Mouse (Mus musculus) layer of hippocampus, adult 9-11 months (tissue): ENCODE results near the gene Olfr76.
"Not testable (repeated sequence)": the region's sequence is repeated elsewhere in the genome, so short reads cannot be mapped to it uniquely, and the experiment has no call there.

Source experiments
- DNase-seq: peaks from one replicate; pipeline ENCODE4 v3.0.0; 2022

Olfr76 gene

DNA sequence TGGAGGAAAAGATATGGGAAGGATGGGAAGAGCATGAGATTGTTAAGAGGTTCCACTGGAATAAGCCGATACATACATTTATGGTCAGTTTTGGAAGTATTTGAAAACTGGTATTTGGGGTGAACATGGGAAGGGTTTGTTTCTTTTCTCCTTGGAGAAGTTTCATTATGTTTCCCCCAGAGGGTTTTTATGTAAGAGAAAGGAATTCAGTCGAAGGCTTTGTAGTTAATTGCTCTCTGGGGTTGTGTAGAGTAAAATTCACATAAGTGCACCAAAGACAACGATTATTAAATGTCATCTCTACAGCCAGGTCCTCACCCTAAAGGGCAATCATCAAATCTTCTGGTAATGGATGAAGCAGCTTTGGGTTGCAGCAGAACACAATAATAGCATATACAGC is at the start of gene Olfr76:
Olfr76 (minus strand) TSS at position 101 of the 400 bp plus-strand sequence.
- DNase-seq = no peak

DNA sequence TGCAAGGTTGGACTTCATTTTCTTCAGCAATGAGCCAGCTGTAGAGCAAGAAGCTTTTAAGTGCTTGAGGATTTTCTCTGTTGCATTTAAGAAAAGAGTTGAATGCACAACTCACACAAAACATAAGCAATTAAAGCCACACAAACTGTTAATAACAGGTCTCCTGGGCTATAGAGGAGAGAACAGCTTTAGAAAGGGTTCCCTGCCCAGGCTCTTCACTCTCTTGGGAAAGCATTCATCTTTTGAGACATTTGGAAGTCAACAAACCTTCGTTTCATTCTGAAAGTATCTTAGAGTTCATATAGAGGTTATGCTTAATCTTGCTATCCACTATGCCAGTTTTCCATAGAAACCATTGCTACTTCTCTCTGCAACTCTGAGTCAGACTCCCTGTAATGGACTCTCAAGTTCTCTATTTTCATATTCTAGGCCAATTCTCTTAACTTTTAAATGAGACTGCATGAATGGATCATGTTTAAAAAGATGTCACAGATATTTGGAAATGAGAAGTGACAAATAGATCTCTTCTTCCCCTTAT is 47.1 kb upstream of the Olfr76 start, which contains the start of gene Olfr1555-ps1:
Olfr1555-ps1 (minus strand) TSS at position 51 of the 538 bp plus-strand sequence.
- DNase-seq = not testable (repeated sequence)

DNA sequence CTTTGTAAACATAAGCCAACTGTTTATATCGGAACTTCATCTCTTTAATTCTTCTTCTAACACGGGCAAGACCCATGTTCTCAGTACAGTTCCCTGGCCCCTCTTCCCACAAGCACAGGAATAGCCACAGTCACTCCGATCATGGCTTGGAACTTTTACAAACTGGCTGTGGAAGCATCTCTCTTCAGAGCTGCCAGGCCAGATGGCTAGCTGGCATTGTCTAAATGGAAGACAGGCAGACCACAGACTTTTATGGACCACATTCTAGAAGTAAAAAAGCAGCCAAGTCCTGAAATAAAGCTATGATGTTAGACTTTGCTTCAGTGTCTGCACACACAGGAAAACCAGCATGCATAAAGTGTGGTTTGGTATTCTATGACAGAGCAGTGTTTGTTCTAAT is 22.4 kb upstream of the Olfr76 start:
- peak; percentile 34 for DNase-seq

DNA sequence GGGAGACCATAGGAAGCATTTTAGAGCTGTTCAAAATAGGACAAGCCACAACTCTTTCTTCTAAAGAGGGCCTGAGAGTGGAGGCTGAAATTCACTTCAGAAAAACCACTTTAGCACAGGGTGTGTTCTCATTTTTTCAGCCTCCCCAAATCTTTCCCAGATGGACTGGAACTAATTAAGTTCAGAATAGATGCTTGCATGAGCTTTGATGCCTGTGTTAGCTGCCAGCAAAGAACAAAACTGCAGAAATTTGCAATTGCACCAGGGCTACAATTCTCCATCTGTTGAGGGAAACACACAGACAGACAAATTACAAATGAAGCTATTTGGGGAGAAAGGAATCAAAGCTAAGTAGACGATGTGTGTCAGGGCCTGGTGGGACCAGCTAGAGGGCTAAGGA is 20.4 kb upstream of the Olfr76 start:
- peak; percentile 85 for DNase-seq

DNA sequence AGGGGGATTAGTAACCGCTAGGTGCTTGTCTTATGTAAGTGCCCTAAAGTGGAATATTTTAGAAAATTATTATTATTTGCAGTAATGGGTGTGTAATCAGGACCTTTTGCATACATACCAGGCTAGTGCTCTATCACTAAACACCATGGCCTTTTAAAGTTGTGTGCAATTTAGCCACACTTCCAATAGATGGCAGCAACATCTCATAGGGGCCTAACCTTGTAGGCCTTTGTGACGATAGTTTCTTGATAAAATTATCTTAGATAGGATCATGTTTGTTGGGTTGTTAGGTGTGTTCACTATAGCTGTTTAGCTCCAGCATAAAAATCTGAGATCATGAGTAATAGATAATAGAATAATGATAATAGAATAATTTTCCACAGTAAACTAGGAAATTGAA is 11.3 kb upstream of the Olfr76 start:
- DNase-seq = peak; percentile 26

DNA sequence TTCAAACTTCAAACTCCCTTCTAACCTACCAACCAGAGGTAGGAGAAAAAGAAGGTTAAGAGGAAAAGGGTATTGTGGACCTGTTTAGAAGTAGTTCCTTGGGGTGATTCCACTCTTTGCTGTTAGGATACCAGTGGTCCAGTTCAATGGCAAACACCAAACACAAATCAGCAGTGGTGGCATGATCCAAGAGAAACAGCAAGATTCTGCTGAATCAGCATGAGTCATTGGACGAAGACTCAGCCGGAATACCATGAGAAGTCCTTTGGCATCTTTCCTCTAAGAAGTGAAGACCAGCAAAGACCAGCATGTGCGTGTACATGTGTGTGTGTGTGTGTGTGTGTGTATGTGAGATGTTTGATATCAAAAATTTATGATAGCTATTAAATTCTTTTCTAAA is 6.5 kb downstream of the Olfr76 start:
- no peak for DNase-seq

DNA sequence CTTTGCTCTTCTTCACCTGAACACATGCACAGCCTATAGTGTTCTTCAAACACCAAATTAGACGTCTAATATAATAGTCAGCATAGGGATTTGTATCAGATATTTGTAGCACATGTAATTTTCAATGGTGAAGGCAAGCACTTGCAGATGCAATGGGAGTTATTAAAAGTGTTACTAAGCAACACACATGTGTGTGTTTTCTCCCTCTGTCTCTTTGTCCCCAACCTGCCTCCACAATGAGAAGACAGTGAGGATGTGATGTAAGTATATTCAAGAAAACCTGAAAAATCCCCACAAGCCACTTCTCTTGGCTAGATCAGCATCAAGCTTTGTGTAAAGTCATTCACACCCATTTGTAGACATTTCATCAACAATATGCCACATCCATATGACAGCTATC is 7.2 kb downstream of the Olfr76 start, which contains the start of gene Olfr1428:
Olfr1428 (minus strand) TSS at position 101 of the 400 bp plus-strand sequence.
- DNase-seq = no peak

DNA sequence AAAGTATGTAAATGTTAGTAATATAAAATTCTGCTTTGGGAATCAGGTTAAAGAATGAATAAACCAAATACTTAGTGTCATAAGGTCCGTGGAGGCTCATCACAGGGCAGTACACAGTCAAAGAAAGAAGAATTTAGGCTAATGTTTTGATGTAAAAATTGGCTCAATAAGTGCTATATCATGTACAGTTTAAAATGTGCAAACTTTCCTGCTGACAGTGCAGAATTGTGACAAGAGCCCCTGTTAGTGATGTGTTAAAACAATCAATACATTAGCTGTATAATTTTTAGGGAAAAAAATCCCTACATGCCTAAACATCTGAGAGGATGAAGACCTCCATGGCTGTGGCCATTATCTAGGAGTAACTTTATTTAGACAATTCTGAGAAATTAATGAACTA is 9.2 kb downstream of the Olfr76 start:
- no peak for DNase-seq

DNA sequence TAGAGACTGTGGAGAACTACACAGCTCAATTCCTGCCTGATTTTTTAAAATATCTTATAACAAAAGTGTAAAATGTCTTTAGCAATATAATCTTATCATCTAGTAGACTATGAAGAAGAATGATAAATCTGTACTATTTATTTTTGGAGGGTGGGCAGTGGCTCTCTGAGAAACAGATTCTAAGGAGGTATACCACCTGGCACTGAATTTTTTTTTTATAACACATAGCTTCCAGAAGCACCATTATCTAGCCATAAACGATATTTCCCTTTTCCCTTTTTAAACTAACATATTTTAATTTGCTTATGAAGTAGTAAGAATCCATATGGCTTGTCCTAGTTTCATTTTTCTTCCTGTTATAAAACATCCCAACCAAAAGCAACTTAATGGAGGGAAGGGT is 18.5 kb downstream of the Olfr76 start:
- DNase-seq = no peak

DNA sequence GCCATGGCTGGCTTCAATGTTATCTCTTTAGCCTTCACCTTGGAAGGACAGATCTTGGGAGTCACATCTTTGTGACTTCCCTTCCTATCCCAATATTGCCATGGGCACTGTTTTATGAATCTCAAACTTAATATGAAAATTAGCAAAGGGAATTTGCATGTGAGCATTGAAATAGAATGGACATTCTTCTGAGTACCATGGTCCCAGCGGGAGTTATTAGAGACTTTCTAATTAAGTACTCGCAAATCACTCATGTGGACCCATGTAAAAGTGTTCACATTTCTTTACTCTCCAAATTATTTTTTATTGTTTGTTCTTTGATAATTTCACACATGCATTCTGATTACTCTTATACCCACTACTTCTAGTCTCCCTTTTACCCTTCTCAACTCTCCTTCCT is 19.8 kb downstream of the Olfr76 start, which contains the start of gene Olfr1427:
Olfr1427 (minus strand) TSS at position 101 of the 400 bp plus-strand sequence.
- no peak for DNase-seq

DNA sequence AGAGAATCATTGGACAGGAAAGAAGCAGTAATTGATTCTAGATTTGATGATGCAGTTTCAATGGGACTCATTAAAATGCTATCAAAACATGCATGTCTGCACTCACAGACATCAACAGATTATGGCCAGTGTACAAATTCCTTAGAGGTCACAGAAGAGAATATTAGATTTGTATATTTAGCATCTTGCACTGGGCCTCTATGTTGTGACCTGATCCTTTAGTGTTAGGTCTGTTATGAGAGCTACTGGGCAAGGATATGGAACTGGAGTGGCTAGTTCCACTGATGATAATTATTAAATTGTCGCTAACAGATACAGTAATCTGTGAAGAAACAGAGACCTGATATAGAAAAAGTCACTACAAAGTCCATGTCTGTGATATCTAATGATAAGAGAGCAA is 31.1 kb downstream of the Olfr76 start, which contains the start of gene Olfr1426:
Olfr1426 (minus strand) TSS at position 101 of the 400 bp plus-strand sequence.
- no peak for DNase-seq

DNA sequence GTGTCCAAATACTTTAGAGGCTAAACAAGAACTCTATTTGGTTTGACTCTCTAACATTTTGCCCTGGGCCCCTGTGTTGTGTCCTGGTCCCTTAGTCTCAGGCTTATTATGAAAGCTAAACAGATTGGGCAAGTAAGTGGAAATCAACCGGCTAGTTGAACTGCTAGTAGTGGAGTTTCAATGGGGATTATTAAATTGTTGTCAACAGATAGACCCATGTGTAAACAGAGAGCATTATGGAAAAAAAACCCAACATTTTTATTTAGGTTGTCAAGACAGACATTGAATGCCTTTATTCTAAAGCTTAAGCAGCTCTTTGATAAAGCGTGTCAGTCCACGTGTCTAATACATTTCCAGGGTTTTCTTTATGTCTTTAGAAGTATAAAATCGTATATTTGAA is 45.4 kb downstream of the Olfr76 start, which contains the start of gene Olfr1425:
Olfr1425 (minus strand) TSS at position 101 of the 400 bp plus-strand sequence.
- not testable (repeated sequence) for DNase-seq

DNA sequence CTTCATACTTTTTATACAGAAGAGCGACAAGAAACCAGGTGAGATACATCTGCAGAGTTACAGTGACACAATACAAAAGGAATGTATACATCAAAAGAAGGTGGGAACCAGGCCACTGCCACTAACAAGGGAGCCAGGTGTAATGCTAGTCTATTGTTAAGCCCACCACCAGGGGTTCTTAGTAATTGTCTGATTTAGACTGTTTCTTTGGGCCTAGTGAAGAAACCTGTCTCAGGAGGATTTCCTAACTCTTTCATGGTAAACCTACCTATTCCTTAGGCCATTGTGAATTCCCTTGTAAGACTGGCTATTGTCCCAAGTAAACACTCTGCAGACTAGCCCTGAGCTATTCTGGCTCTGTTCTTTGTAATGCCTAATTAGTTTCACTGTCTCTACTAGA is 53.5 kb downstream of the Olfr76 start:
- not testable (repeated sequence) for DNase-seq
